Mouse (Mus musculus) layer of hippocampus, postnatal 25 days (tissue): Measurements from ENCODE around the gene Kdm1a. TPM values are rescaled to one million over a fixed set of nuclear protein-coding genes. Genes with fewer than 3 reads are reported as not detected.
A peak's percentile ranks its signal among the peaks of the same experiment; 100 is the strongest.

Experiments used
- DNase-seq, 2 experiments: peaks; one replicate each; pipeline ENCODE4 v3.0.0; 2022; ENCODE audit warnings: mixed read lengths in 2 of 2, low spot score in 1 of 2; ENCODE audit errors: extremely low spot score in 1 of 2
- total RNA-seq, 2 experiments: library from RNA; stranded (reverse); gene quantifications; 2 replicates each; pipeline ENCODE4 v1.2.3; 2021

The Kdm1a gene
- total RNA-seq = 100 to 1,000 TPM in 1 of 2 experiments, 10 to 100 TPM in 1; 97.1 to 109 TPM

DNA sequence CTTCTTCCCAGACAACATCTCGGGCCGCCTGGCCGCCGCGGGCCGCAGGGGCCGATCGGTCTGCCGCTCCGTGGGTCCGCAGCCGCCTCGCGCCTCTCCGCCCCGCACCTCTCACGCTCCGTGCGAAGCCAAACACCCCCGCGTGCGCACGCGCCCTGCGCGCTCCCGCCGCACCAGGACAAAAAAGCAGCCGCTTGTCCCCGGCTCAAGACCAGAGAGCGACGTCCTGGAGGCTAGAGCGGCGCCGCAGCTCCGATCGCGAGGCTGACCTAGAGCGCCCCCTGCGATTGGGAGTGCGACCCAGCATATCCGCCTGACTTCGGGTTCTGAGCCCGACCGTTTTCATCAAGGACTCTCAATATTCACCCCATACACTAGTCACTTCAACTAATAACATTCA, at the start of gene Kdm1a:
Gene Kdm1a, minus strand, starts transcription at position 156 of the 400 bp plus-strand sequence.
- DNase-seq = peak; percentile 95 to 99

DNA sequence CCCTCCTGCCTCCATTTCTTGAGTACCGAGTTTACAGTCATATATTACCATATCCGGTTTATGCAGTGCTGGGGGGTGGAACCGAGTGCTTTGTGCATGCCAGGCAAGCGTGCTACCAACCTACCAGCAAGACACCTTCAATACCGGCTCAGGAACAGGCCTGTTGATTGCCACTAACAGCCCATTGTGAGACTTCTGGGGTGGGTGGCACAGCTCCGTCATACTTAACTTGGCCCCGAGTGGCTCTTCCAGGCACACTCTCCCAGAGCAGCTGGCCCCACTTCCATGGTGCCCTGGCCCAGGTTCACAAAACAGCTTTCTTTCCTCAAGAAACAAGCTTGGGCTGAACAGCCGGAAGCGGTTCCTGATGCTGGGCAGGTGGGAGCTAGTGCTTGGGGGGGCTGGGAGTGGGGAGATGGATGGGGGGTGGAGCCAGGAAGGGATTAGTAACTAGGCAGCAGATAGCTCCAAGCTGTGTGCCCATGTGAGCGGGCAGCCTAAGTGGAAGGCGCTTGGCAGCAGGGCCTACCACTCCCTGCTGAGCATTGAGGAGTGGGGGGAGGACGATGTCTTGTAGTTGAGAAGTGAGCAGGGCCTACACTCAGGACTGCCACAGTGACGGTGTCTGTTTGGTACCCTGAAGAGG, 49.5 kb upstream of the Kdm1a start:
- DNase-seq = peak in 1 of 2 experiments; percentile 19

DNA sequence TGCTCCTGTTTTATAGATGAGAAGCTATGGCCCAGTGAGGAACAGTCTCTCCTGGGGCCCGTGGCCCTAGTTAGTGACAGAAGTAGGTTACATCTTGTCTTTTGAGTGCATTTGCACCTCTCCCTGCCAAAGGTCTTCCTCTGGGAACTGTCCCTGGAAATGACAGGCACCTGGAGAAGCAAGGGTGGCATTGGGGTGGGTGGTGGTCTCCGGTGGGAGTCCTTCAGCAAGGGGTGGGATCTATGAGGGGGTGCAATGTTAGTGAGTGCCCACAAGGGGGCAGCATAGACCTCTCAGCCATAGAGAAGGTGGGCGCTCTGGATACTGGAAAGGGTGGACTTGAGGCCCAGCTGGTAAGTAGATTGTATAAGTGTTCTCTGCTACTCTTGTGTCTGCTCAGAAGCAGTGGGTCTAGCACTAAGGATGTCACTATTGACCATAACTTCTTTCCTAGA, 48.9 kb upstream of the Kdm1a start:
- DNase-seq = peak; percentile 44 to 48

DNA sequence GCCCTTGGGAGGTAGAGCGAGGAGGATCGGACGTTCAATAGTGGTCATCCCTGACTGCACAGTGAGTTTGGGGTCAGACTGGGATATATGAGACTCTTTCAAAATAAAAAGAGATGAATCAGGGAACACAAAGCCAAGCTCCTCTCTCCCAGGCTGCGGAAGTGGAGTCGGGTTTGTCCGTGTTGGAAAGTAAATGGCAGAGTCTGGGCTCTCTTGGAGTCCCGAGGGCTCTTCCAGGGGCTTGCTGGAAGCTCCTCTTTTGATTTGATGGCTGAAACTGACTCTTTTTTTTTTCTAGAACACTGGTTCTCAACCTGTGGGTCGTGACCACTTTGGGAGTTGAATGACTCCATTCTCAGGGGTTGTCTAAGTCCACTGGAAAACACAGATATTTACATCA, 47.7 kb upstream of the Kdm1a start:
- DNase-seq = no peak

DNA sequence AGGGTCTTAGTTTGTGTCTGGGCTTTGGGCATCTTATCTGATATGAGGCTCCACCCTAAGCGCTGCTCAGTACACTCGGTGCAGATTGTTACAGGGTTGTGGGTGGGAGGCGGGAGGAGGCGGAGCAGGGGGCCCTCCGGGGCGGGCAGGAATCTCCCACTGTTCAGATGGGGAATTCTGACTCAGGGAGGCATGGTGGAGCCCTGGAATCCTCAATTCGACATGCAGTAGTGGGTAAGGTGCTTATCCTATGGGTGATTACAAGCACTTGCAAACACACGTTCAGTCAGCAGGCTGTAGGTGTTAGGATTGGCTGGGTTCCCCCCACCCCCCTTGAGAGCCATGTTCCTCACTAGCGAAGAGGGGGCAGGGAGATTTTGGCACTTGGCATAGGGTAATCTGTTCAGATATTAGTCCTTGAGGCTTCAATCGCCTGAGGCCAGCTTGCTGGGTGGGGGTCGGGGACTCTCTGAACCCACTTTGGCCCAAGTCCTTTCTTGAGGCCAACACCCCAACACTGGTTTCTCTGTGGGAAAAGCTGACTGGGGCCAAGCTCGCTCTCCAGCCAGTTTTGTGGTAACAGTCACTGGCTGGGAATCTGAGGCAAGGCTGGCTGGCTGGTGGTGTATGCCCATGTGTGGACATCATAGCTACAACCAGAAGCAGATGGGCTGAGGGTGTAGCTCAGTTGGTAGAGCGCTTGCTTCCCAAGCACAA, 47.1 kb upstream of the Kdm1a start:
- DNase-seq = peak in 1 of 2 experiments; percentile 38

DNA sequence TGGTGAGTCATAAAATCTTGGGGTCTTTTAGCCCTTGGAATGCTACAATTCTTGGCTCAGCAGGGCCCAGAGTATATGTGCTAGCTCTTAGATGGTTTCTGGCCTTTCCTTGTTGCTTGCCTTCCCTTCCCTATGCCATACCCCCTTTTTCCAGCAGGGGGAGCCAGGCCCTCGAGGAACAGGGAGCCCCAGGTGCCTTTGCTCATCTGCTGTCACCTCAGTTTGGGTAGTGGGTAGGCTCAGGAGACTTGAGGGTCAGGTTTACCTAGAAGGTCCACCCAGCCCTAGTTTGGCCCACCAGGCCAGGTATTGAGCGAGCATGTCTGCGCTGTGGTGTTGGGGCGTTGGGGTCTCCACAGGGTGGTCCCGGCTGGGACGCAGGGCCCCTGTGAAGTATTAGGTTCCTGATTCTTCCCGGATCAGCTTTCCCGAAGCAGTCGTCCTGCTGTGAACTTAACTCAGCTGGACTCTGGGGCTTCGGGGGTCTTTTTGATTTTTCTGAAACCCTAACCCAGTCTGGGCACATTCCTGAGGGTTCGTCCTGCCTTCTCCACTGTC, 46.5 kb upstream of the Kdm1a start:
- DNase-seq = peak; percentile 89 to 97

DNA sequence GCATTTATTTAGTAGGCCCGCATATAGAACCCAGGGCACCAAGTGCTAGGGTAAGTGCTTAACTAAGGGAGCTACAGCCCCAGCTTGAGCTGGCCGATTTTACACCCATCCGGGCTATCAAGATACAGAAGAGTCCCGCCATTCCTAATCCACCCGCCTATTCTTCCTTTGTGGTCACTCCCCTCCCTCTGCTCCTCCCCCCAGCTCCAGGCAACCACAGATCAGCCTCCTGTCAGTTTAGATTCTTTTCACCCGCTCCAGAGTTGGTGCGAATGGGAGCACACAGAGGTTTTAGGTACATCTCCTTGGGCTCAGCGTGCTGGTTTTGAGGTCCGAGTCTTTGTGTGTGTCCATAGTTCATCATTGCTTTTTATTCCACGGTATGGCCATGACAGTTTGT, 36.4 kb upstream of the Kdm1a start:
- DNase-seq = no peak

DNA sequence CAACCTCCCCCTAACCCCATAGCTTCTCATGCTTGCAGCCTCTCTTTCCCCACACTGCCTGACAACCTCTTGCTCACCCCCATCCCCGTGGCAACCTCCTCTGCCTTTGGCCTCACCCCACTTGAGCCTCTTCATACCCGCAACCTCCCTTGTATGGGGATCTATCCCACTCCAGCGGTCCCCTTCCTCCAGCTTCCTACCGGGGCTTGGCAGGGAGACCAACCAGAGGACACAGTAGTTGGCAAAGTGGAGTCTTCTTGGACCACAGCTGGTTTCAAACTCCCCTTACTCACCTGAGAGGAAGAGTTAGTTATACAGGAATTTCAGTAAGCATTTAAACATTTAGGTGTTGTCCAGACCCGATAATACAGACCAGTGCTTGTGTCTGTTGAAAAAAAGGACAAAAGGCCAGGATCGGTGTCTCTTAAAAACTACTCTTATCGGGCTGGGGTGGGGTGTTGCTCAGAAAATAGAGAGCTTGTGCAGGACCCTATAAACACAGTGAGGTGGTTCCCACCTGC, 35.8 kb upstream of the Kdm1a start:
- DNase-seq = no peak

DNA sequence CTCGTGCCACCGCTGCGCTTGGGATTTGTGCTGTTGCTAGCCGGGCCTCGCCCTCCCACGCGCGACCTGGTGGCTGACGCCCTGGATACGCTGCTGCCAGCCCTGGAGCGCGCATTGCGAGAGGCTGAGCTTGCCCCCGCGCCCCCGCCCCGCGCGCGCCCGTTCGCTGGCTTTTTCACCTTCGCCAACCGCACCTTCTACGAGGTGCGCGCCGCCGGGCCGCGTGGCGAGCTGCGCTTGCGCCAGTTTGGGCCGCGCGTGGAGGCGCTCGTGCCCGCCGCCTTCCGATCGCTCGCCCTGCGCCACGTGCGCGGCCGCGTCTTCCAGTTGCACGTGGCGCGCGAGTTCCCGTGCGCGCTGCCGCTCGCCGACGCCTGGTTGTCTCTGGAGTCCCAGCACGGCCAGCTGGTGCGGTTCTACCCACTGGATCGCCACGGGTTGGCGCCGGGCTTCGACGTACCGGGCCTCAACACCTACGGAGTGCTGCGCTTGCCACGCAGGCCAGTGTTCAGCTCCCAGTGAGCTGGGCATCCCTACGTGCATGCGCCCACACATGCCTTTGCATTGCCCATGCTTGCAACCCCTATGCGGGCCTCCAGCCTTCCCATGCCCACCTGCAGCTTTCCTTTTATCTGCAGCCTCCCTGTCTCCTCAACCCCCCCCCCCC, 35.2 kb upstream of the Kdm1a start:
- peak; percentile 55 to 61 for DNase-seq

DNA sequence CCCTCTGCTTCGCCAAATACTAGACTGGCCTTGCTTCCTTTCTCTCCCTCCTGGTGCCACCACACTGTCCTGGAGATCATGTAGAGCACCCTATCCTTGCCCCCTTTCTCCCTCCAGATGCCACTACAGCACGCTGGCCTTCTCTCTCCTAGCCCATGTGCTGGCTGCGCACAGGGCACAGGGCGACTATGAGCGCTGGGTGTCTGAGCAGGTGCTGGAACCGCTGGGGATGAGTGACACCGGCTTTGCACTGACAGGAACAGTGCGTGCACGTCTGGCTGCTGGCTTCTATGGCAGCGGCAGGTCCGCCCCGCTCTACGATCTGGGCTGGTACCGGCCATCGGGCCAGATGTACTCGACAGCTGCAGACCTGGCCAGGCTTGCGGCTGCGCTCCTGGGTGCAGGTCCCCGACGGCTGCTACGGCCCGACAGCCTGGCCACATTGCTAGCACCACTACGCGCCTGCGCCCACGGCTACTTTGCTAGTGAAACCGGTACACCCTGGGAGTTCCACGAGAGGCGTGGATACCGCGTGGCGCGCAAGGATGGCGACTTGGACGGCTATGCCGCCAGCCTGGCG, 34.5 kb upstream of the Kdm1a start:
- no peak for DNase-seq

DNA sequence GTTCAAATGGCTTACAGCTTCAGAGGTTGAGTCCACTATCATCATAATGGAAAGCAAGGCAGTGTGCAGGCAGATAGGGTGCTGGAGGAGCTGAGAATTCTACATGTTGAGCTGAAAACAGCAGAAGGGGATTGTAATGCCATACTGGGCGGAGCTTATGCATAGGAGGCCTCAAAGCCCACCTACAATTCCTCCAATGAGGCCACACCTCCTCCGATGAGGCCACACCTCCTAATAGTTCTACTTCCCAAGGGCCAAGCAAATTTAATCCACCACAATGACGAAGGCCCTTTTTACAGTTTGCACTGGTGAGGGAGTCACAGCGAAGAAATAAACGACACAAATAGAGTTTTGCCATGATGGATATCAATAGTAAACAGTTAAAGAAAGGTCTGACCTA, 34.0 kb upstream of the Kdm1a start:
- no peak for DNase-seq

DNA sequence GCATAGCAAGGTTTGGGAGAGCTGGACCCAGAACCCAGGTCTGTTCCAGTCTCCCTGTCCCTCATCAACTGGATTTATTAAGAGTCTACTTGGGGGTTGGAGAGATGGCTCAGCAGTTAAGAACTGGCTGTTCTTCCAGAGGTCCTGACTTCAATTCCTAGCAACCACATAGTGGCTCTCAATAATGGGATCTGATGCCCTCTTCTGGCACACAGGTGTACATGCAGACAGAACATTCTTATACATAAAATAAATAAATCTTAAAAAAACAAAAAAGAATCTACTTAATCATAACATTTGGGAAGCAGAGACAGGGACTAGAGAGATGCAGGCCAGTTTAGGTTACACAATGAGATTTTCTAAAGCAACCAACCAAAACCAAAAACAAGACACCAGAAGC, 33.5 kb upstream of the Kdm1a start:
- no peak for DNase-seq

DNA sequence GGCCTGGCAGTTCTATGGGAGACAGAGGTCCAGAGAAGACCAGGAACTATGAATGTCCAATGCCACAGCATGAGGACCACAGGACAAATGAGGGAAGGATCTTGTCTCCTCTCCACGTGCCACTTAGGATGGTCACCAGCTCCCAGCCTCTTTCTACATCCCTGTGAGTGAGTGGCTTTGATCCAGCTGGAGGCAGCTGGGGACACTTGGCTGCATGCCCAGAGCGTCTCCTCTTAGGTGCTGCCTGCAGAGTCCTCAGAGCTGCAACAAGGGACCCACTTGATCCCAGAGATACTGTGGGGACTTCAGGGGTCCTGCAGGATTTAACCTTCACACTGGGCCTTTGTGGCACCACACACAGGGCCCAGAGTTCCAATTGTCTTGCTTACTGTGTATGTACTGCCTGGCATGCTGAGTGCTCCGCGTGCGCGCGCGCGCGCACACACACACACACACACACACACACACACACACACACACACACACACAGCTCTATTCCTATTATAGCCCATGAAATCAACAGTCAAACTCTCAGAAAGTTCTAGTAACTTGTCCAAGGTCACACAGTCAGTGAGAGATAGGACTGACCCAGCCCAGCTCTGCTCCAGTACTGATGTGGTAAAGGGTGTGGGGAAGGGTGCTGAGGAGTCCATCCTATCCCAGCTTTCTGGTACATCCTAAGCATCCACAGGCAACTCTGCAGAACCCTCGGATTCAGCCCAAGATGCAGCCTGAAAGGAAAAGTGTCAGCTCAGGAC, 28.9 kb upstream of the Kdm1a start:
- DNase-seq = peak in 1 of 2 experiments; percentile 48

DNA sequence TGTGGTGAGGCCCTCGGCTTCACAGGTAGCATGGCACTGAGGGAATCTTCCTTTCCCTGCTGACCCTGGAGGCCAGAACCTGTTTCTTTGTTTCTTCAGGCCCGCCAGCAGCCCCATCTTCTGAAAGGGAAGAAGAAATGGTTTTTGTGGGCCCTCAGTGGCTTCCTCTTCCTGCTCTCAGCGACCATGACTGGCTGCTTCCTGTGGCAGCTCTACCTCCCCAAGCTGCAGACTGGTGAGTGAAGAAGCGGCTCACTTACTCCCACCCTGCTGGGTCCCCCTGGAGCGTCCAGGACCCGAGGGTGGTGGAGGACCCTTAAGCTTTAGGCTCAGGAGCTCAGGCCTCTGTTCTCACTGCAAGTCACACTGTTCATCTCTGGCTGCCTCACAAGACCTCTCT, 24.1 kb upstream of the Kdm1a start:
- no peak for DNase-seq

DNA sequence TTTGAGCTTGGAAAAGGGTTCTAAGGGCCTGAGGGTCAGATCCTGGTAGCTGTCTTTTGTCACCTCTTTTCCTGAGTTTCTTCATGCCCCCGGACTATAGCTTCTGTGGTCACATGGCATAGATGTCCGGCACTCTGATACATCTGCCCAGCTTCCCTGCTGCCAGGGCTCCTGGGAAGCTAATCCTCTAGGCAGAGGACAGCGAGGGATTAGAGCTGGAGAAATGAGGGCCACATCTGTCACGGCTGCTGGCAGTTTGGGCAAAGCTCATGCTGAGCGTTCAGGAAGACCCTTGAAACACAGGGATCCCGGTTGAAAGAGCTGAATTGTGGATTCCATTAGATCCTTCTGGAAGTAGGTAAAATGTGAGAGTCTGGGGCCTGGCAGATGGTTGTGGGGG, 19.9 kb upstream of the Kdm1a start, which contains the start of gene Lactbl1:
Gene Lactbl1, plus strand, starts transcription at position 234 of the 400 bp plus-strand sequence.
- DNase-seq = no peak

DNA sequence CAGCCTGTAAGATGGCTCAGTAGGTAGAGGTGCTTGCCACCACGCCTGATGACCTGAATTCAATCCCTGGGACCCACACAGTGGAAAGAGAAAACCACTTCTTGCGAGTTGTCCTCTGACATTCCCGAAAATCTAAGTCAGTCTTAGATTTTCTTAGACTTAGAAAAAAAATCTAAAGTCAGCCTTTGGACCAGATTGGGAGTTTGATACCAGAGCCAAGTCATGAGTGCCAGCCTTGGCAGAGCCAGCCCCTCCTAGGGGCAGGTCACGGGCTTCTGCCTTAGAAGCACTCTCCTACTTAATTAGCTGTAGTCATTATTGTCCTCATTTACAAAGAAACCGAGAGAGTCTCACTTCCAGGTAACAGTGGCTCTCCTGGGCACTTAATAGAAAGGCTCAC, 19.4 kb upstream of the Kdm1a start:
- DNase-seq = no peak

DNA sequence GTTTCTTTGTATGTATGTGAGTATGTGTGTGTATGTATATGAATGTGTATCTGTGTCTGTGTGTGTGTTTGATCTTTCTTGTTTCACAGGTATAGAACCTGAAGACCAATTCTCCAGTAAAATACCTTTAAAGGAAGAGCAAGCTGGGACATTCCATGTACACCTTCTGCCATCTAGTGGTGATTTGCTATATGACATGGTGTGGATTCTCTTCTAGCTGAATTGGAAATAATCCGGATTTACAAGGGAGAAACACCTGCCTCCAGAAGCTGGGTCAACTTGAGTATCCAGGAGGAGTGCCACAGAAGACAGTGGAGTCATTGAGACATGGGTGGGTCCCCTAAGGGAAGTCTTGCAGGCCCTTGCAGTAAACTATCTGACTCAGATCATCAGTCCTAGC, 18.8 kb upstream of the Kdm1a start:
- DNase-seq = peak in 1 of 2 experiments; percentile 42

DNA sequence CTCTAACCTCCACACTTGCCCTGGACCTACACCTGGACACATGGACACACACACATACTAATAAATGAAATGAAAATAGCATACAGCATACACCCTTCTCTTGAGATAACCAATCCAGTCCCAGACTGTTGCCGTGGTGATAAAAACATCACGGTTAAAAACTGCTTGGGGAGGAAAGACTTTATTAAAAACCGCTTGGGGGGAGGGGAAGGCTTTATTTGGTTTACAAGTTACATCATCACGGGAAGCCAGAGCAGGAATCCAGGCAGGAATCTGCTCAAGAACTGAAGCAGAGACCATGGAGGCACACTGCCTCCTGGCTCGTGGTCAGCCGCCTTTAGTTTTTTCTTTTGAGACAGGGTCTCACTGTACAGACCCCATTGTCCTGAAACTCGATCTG, 11.1 kb upstream of the Kdm1a start:
- no peak for DNase-seq

DNA sequence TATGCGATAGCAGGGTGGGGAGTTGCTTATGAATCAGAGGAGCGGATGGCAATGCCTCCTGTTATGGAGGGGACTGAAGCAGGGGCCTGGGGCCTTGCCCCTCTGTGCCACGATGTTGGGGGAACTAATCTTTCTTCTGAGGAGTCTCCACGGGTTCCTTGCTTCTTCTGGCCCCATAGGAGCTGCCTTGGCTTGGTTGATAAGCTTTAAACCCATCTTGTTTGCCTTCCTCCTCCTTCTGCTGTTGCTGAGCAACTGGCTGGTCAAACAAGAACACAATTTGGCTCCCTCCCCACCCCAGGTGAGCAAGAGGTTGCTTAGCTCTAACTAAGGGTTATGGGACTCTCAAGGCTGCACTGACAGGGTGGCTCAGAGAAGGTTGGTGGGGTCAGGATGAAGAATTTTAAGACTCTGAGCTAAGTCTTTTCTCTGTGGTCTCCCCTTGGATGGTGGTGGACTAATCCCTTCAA, 7.9 kb upstream of the Kdm1a start, which contains the start of gene Tex46:
Gene Tex46, plus strand, starts transcription at position 51 of the 470 bp plus-strand sequence.
- DNase-seq = no peak
